Mouse (Mus musculus) intestine, postnatal 0 days (tissue): ENCODE data around the gene Ugt1a10. TPM values are rescaled to one million over a fixed set of nuclear protein-coding genes. Genes with fewer than 3 reads are reported as not detected.
"Not testable (repeated sequence)": the region's sequence is repeated elsewhere in the genome, so short reads cannot be mapped to it uniquely, and the experiment has no call there.

Source experiments
- ATAC-seq: fragments of 200-750 bp; cut with Nextera tagmentation; 2 replicates; pipeline ENCODE4 v1.8.0; 2017; ENCODE audit warnings: mild to moderate bottlenecking, moderate TSS enrichment, moderate library complexity
- H3K27ac ChIP-seq: fragments of 300-500 bp; sonication (generic); 2 replicates; pipeline ENCODE4 v1.5.1; 2014; ENCODE audit warnings: mild to moderate bottlenecking, low read depth, low read length, moderate library complexity
- H3K27me3 ChIP-seq: fragments of 300-500 bp; sonication (generic); replicated peaks from 2 replicates; pipeline ENCODE4 v1.6.1; 2014; ENCODE audit warnings: low read length, mixed read lengths; ENCODE audit not compliant: control insufficient read depth, insufficient read depth
- H3K36me3 ChIP-seq: fragments of 300-500 bp; sonication (generic); 2 replicates; pipeline ENCODE4 v1.6.1; 2014; ENCODE audit warnings: mild to moderate bottlenecking, moderate library complexity; ENCODE audit not compliant: control insufficient read depth, insufficient read depth
- H3K4me1 ChIP-seq: fragments of 300-500 bp; sonication (generic); replicated peaks from 2 replicates; pipeline ENCODE4 v1.6.1; 2014; ENCODE audit warnings: antibody characterized with exemption, low read length, mixed read lengths; ENCODE audit not compliant: control insufficient read depth, insufficient read depth
- H3K4me2 ChIP-seq: fragments of 300-500 bp; sonication (generic); replicated peaks from 2 replicates; pipeline ENCODE4 v1.6.1; 2014; ENCODE audit warnings: low read depth, mild to moderate bottlenecking, moderate library complexity
- H3K4me3 ChIP-seq: fragments of 300-500 bp; sonication (generic); 2 replicates; pipeline ENCODE4 v1.5.1; 2014; ENCODE audit warnings: low read depth, low read length
- H3K9ac ChIP-seq: fragments of 300-500 bp; sonication (generic); 2 replicates; pipeline ENCODE4 v1.6.1; 2014; ENCODE audit warnings: mild to moderate bottlenecking, low read depth, low read length
- H3K9me3 ChIP-seq: fragments of 300-500 bp; sonication (generic); 2 replicates; pipeline ENCODE4 v1.6.1; 2016; ENCODE audit warnings: mixed run types; ENCODE audit not compliant: control insufficient read depth
- CTCF ChIP-seq: sonication (generic); IDR thresholded peaks from 2 replicates; pipeline ENCODE4 v1.5.1; 2016; ENCODE audit warnings: low read depth, mild to moderate bottlenecking, control low read depth, antibody characterized with exemption, moderate library complexity
- WGBS: fragments of 180-500 bp; shearing (Covaris S2); extraction: QIAGEN DNeasy Blood & Tissue Kit; methylation state at CpG from one replicate; pipeline ENCODE4 v1.1.7; 2014; 5-methylcytosine and 5-hydroxymethylcytosine counted together
- polyA plus RNA-seq: library from polyadenylated mRNA; unstranded; fragments of >200 nt; fragmentation: Nextera tagmentation; extraction: Ambion mirVana; gene quantifications from 2 replicates; pipeline ENCODE4 v1.2.1, GENCODE M21; 2015

Gene Ugt1a10
- polyA plus RNA-seq, 1 experiment from 2014 or later = 0.05 TPM

DNA sequence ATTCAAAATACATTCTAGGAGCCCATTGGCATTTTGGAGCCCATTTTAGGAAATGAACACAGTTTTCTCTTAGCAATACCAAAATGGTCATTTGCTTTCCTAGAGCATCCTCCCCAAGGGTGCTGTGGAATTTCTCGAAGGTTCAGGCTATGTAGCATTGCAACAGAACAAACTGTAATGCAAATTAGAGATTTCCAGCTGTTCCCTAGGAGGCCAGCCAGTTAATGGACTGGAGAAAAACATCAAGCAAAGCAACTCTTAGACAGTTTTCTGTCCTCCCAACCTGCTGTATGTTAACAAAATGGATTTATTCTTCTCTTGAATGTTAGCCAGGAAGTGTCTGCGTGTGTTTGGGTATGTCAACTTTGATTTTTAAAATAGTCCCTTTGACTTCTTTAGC, 81.5 kb downstream of the Ugt1a10 start:
- WGBS = 75% methylated on average over 2 of the region's 2 CpGs
- H3K4me1 ChIP-seq = peaks cover 5% of the 10 kb centered on the region; the same call in 1 of the 2 replicates
- H3K36me3 ChIP-seq = no peaks in the 10 kb centered on the region
- no peak for TF ChIP-seq CTCF
- H3K4me2 ChIP-seq = no peak overlapping the region
- no peak overlapping the region for H3K4me3 ChIP-seq
- H3K9me3 ChIP-seq = no peaks in the 10 kb centered on the region
- ATAC-seq = no peak
- no peaks in the 10 kb centered on the region for H3K27me3 ChIP-seq
- no peak overlapping the region for H3K9ac ChIP-seq
- H3K27ac ChIP-seq = no peak overlapping the region

DNA sequence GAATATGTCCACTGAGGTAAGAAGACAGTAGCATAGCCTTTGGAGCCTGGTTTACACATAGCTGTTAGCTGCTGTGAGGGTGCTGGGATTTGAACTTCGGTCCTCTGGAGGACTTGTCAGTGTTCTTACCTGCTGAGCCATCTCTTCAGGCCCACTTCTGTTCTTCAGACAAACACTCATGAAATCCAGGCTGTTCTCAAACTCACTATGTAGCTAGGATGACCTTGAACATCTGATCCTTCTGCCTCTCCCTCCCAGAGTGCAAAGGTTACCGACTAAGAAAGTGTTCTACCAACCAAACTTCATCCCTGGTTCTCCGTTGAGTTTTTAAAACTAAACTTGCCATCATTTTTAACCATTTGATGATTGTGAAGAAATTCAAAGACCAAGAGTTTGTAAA, 82.1 kb downstream of the Ugt1a10 start:
- H3K4me2 ChIP-seq = no peak overlapping the region
- 59% methylated on average over 3 of the region's 3 CpGs for WGBS
- peaks cover 5% of the 10 kb centered on the region; the same call in 1 of the 2 replicates for H3K4me1 ChIP-seq
- TF ChIP-seq CTCF = no peak
- no peak overlapping the region for H3K27ac ChIP-seq
- ATAC-seq = no peak
- H3K27me3 ChIP-seq = no peaks in the 10 kb centered on the region
- H3K36me3 ChIP-seq = no peaks in the 10 kb centered on the region
- H3K4me3 ChIP-seq = no peak overlapping the region
- H3K9ac ChIP-seq = no peak overlapping the region
- H3K9me3 ChIP-seq = no peaks in the 10 kb centered on the region

- no peaks in the 10 kb centered on the region for H3K27me3 ChIP-seq
- TF ChIP-seq CTCF = no peak
- peaks cover 5% of the 10 kb centered on the region; the same call in 1 of the 2 replicates for H3K4me1 ChIP-seq
- 41% methylated on average over 1 of the region's 1 CpGs for WGBS
- H3K27ac ChIP-seq = no peak overlapping the region
- no peaks in the 10 kb centered on the region for H3K36me3 ChIP-seq
- H3K9ac ChIP-seq = no peak overlapping the region
- no peak overlapping the region for H3K4me2 ChIP-seq
- no peaks in the 10 kb centered on the region for H3K9me3 ChIP-seq
- H3K4me3 ChIP-seq = no peak overlapping the region
- ATAC-seq = no peak
Observed at GRCm38 (mm10) chr1:88138145-88138544, 83.0 kb downstream of the Ugt1a10 start.

DNA sequence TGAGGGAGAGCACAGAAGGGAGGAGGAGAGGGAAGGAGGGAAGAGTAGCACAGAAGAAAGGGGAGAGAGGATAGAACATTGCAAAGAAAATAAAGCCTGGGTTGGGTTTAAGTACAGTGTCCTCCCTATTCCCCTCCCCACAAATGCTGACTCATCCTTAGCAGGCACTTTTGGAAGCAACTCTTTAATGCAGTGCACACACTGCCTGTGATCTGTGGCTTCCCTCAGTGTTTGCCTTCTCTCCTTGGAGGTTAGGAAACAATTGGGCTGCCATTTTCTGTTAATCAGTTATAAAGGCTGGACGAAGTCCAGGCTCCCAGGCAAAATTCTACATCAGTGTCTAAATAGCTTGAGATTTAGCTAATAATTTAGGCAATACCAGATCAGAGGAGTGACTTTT, 85.3 kb downstream of the Ugt1a10 start:
- H3K4me2 ChIP-seq, H3K36me3 ChIP-seq, H3K9ac ChIP-seq, H3K4me3 ChIP-seq, H3K27ac ChIP-seq, H3K27me3 ChIP-seq, H3K4me1 ChIP-seq, H3K9me3 ChIP-seq: not testable (repeated sequence)
- WGBS = 29% methylated on average over 1 of the region's 1 CpGs
- peak; percentile 72 for ATAC-seq

DNA sequence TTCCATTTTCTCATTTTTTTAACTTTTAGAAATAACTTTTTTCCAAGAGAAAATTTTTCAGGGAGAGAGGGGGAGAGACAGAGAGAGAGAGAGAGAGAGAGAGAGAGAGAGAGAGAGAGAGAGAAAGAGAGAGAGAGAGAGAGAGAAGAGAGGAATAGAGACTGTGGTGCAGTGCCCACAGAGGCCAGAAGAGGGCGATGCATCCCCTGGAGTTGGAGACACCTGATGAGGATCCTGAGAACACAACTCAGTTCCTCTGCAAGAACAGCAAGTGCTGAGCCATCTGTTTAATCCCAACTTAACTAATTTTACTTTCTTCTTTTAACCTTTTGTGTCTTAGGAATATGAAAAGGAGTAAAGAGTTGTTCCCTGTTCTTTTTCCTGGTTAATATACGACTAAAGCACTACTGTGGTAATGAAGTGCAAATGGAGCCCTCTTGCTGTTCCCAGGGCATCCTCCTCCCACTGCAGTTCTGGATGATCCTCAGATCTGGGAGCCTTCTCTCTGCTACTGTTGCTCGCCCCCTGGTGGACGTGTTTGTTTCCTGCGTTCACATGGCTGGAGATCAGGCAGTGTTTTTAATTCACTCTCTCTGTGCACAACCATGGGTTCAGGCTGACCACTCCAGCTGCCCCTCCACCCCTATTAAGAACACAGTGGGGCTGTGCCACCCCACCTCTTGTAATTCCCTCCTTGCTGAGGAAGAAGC, 88.9 kb downstream of the Ugt1a10 start:
- H3K4me1 ChIP-seq, H3K27ac ChIP-seq, H3K27me3 ChIP-seq, H3K4me2 ChIP-seq, H3K9ac ChIP-seq, H3K4me3 ChIP-seq, H3K36me3 ChIP-seq, H3K9me3 ChIP-seq: not testable (repeated sequence)
- peak; percentile 68 for TF ChIP-seq CTCF
- WGBS = 6% methylated on average over 5 of the region's 5 CpGs
- ATAC-seq = peak; percentile 41; the same call in 1 of the 2 replicates

- not testable (repeated sequence) for H3K27ac ChIP-seq
Observed at GRCm38 (mm10) chr1:88145278-88145677, 90.1 kb downstream of the Ugt1a10 start.

More at GRCm38 (mm10) chr1:88145278-88145677, 90.1 kb downstream of the Ugt1a10 start:
- WGBS = 55% methylated on average over 2 of the region's 2 CpGs
- H3K4me3 ChIP-seq, ATAC-seq, H3K9me3 ChIP-seq, H3K36me3 ChIP-seq, H3K27me3 ChIP-seq, H3K4me2 ChIP-seq, H3K9ac ChIP-seq, H3K4me1 ChIP-seq: not testable (repeated sequence)
- peak; percentile 65 for TF ChIP-seq CTCF
